Mouse (Mus musculus) stomach, embryonic 14.5 days (tissue): ENCODE data around the gene Celsr2. TPM values are rescaled to one million over a fixed set of nuclear protein-coding genes. Genes with fewer than 3 reads are reported as not detected.

ENCODE experiments used
- ATAC-seq: fragments of 200-750 bp; cut with Nextera tagmentation; 2 replicates; pipeline ENCODE4 v1.8.0; 2017; ENCODE audit warnings: low read depth, moderate TSS enrichment; ENCODE audit not compliant: insufficient number of reproducible peaks, insufficient read depth, low FRiP score
- H3K27ac ChIP-seq: fragments of 300-500 bp; sonication (generic); 2 replicates; pipeline ENCODE4 v1.5.1; 2014; ENCODE audit warnings: mild to moderate bottlenecking, low read length, moderate library complexity, mixed read lengths
- H3K27me3 ChIP-seq: fragments of 300-500 bp; sonication (generic); 2 replicates; pipeline ENCODE4 v1.6.1; 2014; ENCODE audit warnings: low read length, control low read depth, mixed read lengths; ENCODE audit not compliant: control insufficient read depth, insufficient read depth
- H3K36me3 ChIP-seq: fragments of 300-500 bp; sonication (generic); 2 replicates; pipeline ENCODE4 v1.6.1; 2014; ENCODE audit warnings: mild to moderate bottlenecking, control low read depth, low read length, moderate library complexity, mixed read lengths; ENCODE audit not compliant: control insufficient read depth, insufficient read depth
- H3K4me1 ChIP-seq: fragments of 300-500 bp; sonication (generic); 2 replicates; pipeline ENCODE4 v1.6.1; 2014; ENCODE audit warnings: low read length, control low read depth, mixed read lengths; ENCODE audit not compliant: control insufficient read depth, insufficient read depth
- H3K4me2 ChIP-seq: fragments of 300-500 bp; sonication (generic); replicated peaks from 2 replicates; pipeline ENCODE4 v1.6.1; 2014; ENCODE audit warnings: low read depth, low read length, control low read depth
- H3K4me3 ChIP-seq: fragments of 300-500 bp; sonication (generic); 2 replicates; pipeline ENCODE4 v1.5.1; 2014; ENCODE audit warnings: low read depth, low read length, control low read depth
- H3K9ac ChIP-seq: fragments of 300-500 bp; sonication (generic); replicated peaks from 2 replicates; pipeline ENCODE4 v1.6.1; 2014; ENCODE audit warnings: low read depth, mild to moderate bottlenecking, control low read depth, low read length, moderate library complexity, mixed read lengths
- H3K9me3 ChIP-seq: fragments of 300-500 bp; sonication (generic); 2 replicates; pipeline ENCODE4 v1.6.1; 2016; ENCODE audit warnings: low read depth, low read length, control low read depth; ENCODE audit not compliant: control insufficient read depth
- WGBS: fragments of 180-500 bp; shearing (Covaris S2); extraction: QIAGEN DNeasy Blood & Tissue Kit; methylation state at CpG from one replicate; pipeline ENCODE4 v1.1.7; 2014; 5-methylcytosine and 5-hydroxymethylcytosine counted together
- polyA plus RNA-seq: library from polyadenylated mRNA; unstranded; fragments of >200 nt; fragmentation: Nextera tagmentation; extraction: Ambion mirVana; gene quantifications from 2 replicates; pipeline ENCODE4 v1.2.1, GENCODE M21; 2014

Gene Celsr2
- polyA plus RNA-seq, 1 experiment from 2014 or later: 20.6 TPM

DNA sequence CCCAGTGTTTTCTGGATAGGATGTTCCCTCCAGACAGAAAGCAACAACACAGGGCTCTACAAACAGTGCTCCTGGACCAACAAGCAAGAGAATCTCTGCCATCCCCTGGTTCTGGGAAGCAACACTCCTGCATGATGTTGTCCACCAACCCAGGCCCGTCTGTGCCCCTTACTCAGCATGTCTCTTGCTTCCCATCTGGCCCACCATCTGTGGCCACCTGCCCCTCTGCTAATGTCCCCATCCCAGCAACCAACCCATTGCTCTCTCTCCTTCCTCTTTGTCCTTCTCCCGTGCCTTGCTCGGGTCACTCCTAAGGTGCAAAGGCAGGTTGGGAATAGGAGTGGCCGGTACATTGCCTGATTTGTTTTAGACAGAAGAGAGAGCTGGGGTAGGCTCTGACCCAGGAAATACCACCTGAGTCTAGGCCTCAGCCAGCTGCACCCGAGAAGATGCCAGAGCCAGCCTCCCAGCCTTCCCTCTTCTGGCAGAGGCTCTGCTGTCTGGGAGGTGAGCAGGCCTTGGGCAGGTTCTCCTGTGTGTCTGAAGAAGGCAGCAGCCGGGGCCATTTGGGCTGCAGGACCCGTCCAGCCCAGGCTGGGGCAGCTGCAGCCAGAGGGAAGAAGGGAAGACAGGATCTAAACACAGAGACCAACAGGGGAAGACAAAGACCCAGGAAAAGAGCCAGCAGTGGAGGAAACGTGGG lies 5.5 kb downstream of the Celsr2 start:
- Histone ChIP-seq H3K4me2 (peak overlapping the region; percentile 24; the same call in 1 of the 2 replicates), H3K9ac (no peak overlapping the region; the same call in 1 of the 2 replicates), H3K36me3 (peaks cover 3% of the 10 kb centered on the region), H3K27ac (no peak overlapping the region), H3K27me3 (no peaks in the 10 kb centered on the region), H3K4me1 (peaks cover 13% of the 10 kb centered on the region), H3K4me3 (no peak overlapping the region), H3K9me3 (peaks cover 17% of the 10 kb centered on the region)
- WGBS: 50% methylated on average over 8 of the region's 8 CpGs
- no peak for ATAC-seq

- H3K9me3 ChIP-seq: peaks cover 7% of the 10 kb centered on the region; the same call in 1 of the 2 replicates
- H3K36me3 ChIP-seq: peaks cover 3% of the 10 kb centered on the region
- 0 out of 2 replicates have a peak, but pooled peaks cover 12% of the 10 kb centered on the region for H3K4me1 ChIP-seq
- H3K4me3 ChIP-seq: no peak overlapping the region
- WGBS: 89% methylated on average over 8 of the region's 8 CpGs
- H3K9ac ChIP-seq: no peak overlapping the region
- H3K27me3 ChIP-seq: no peaks in the 10 kb centered on the region
- no peak overlapping the region for H3K4me2 ChIP-seq
- no peak for ATAC-seq
- H3K27ac ChIP-seq: no peak overlapping the region
Observed at GRCm38 (mm10) chr3:108408517-108409008, 6.8 kb downstream of the Celsr2 start.

- Histone ChIP-seq H3K27ac (no peak overlapping the region), H3K9me3 (no peaks in the 10 kb centered on the region), H3K27me3 (no peaks in the 10 kb centered on the region), H3K36me3 (no peaks in the 10 kb centered on the region; the same call in none of the 2 replicates), H3K4me2 (no peak overlapping the region), H3K4me3 (no peak overlapping the region), H3K9ac (no peak overlapping the region), H3K4me1 (0 out of 2 replicates have a peak, but pooled peaks cover 10% of the 10 kb centered on the region)
- ATAC-seq: no peak
- 89% methylated on average over 24 of the region's 24 CpGs for WGBS
Observed at GRCm38 (mm10) chr3:108406306-108406885, 9.0 kb downstream of the Celsr2 start.

- no peaks in the 10 kb centered on the region for H3K27me3 ChIP-seq
- 54% methylated on average over 14 of the region's 14 CpGs for WGBS
- 0 out of 2 replicates have a peak, but pooled peaks cover 4% of the 10 kb centered on the region for H3K4me1 ChIP-seq
- no peak overlapping the region for H3K9ac ChIP-seq
- no peak overlapping the region for H3K4me3 ChIP-seq
- H3K27ac ChIP-seq: no peak overlapping the region
- ATAC-seq: no peak
- H3K4me2 ChIP-seq: no peak overlapping the region
- H3K9me3 ChIP-seq: no peaks in the 10 kb centered on the region
- H3K36me3 ChIP-seq: no peaks in the 10 kb centered on the region; the same call in none of the 2 replicates
Observed at GRCm38 (mm10) chr3:108405536-108406305, 9.6 kb downstream of the Celsr2 start.

GRCm38 (mm10) chr3:108402528-108402920 lies 12.8 kb downstream of the Celsr2 start:
- Histone ChIP-seq H3K4me2 (no peak overlapping the region), H3K9ac (no peak overlapping the region), H3K27ac (peak overlapping the region; percentile 53; the same call in 1 of the 2 replicates), H3K4me3 (no peak overlapping the region), H3K4me1 (0 out of 2 replicates have a peak, but pooled peaks cover 3% of the 10 kb centered on the region), H3K36me3 (peaks cover 7% of the 10 kb centered on the region), H3K27me3 (no peaks in the 10 kb centered on the region), H3K9me3 (no peaks in the 10 kb centered on the region)
- 86% methylated on average over 15 of the region's 15 CpGs for WGBS
- ATAC-seq: no peak

DNA sequence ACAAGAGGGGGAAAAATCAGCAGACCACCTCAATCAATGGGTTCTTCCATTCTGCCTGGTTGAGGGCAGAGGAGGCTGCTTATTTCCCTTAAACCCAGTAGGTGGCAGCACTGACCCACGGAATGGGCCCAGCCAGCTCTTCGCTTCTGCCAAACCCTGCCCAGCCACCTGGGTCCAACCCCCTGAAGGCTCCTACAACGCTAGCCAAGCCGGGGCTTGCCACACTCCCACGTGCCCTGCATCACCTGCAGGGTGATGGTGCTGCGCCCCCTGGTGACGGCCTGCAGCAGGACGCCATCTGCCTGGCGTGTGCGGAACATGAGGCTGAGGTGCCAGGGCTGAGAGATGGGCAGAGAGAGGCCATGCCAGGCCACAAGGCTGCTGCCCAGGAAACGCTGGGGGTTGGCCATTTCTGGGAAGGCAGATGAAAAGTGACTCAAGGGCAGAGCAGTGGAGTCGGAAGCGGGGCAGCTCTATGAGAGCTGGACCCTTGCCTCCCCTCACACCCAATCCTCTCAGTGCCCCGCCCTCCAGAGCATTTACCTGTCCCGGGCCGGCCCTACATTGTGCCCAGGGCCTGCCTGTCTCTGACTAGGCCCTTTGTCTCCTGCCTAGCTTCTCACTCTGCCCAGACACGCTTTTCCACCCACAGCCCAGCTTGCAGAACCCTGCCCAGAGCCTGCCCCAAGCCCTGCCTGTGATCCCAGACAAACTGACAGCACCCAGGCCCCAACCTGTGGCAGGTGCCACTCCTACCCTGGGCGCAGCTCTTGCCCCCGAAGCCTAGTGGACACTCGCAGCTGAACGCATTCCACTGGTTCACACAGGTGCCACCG lies 13.4 kb downstream of the Celsr2 start:
- peak overlapping the region; percentile 8; the same call in 1 of the 2 replicates for H3K4me2 ChIP-seq
- no peak overlapping the region for H3K4me3 ChIP-seq
- H3K36me3 ChIP-seq: peaks cover 7% of the 10 kb centered on the region
- 0 out of 2 replicates have a peak, but pooled peaks cover 3% of the 10 kb centered on the region for H3K4me1 ChIP-seq
- H3K9ac ChIP-seq: no peak overlapping the region
- peak; percentile 92 for ATAC-seq
- WGBS: 33% methylated on average over 22 of the region's 22 CpGs
- no peaks in the 10 kb centered on the region for H3K27me3 ChIP-seq
- no peaks in the 10 kb centered on the region for H3K9me3 ChIP-seq
- H3K27ac ChIP-seq: peak overlapping the region; percentile 53; the same call in 1 of the 2 replicates

- H3K4me1 ChIP-seq: 0 out of 2 replicates have a peak, but pooled peaks cover 3% of the 10 kb centered on the region
- 85% methylated on average over 5 of the region's 5 CpGs for WGBS
- H3K9ac ChIP-seq: no peak overlapping the region
- no peak for ATAC-seq
- H3K4me2 ChIP-seq: no peak overlapping the region
- H3K27me3 ChIP-seq: no peaks in the 10 kb centered on the region
- peaks cover 7% of the 10 kb centered on the region for H3K36me3 ChIP-seq
- H3K4me3 ChIP-seq: no peak overlapping the region
- no peaks in the 10 kb centered on the region for H3K9me3 ChIP-seq
- H3K27ac ChIP-seq: no peak overlapping the region
Observed at GRCm38 (mm10) chr3:108400442-108400841, 14.9 kb downstream of the Celsr2 start.
